ENCODE assay signal across 8 mouse cellular contexts in the genomic region with DNA sequence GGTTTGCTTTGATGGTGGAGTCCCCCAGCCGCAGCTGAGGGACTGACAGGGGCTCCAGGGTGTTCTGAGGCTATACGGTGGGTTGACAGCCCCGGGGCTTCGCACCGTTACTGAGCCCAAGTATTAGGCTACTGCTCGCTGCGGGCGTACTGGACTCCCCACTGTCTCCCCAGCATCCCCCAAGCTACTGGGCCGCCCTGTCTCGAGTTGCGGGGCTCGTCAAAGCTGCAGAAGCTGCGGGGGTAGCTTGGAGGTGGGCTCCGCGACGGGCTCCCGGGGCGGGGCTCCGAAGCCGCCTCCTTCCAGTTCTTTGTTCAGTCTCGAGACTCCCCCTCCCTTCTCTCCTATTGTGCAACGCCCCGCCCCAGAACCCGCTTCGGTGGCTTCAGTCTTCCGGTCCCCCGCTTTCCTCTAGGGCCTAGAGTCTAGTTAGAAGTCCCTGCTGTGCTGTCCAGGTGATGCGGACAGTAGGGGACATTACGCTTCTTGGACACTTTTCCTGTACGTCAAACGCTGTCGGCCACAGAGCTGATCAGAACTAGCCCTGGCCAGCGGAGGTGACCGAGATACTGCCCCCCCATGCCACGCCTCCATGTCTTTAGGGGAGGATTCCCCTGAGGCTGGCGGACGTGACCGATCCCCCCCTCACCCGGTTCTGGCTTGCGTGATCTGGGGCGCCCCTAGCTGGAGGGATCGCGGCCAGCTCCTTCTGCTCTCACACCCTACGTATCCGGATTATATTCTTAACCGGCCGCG. TPM values are rescaled to one million over a fixed set of nuclear protein-coding genes. Genes with fewer than 3 reads are reported as not detected.
DNase-seq lines count a peak whose midpoint lies in the region; ATAC-seq lines count a peak whose summit lies in the region.

No protein-coding gene starts in this region.

- H3K4me2 ChIP-seq in hindbrain, embryonic 12.5 days (replicated peaks) = peak overlapping the region; percentile 67

- WGBS in hindbrain, embryonic 12.5 days = under 1% methylated on average over 48 of the region's 48 CpGs

- DNase-seq in Muller cell, postnatal 12 days (ENCODE audit: inconsistent ontology term) = peak; percentile 95
- DNase-seq in cerebellum, adult 9-11 months = peak; percentile 86
- peak; percentile 78 for DNase-seq in frontal cortex, postnatal 10 days (ENCODE audit: low spot score in 2 of 2)
- DNase-seq in layer of hippocampus, postnatal 36 days = peak; percentile 79 to 81
- DNase-seq in lung, postnatal 25 days (ENCODE audit: low spot score) = peak; percentile 90
- peak; percentile 61 for DNase-seq in retina, adult 2 months (ENCODE audit: low read depth, low spot score)
- peak; percentile 92 for DNase-seq in thymus, postnatal 25 days

- H3K4me1 ChIP-seq in hindbrain, embryonic 12.5 days = peaks cover 15% of the 10 kb centered on the region

- H3K36me3 ChIP-seq in hindbrain, embryonic 12.5 days = peaks cover 27% of the 10 kb centered on the region

- peak; percentile 75 for ATAC-seq in hindbrain, embryonic 12.5 days (ENCODE audit: low FRiP score)

- no peaks in the 10 kb centered on the region for H3K27me3 ChIP-seq in hindbrain, embryonic 12.5 days

- H3K27ac ChIP-seq in hindbrain, embryonic 12.5 days = peak overlapping the region; percentile 97

- H3K9me3 ChIP-seq in hindbrain, embryonic 12.5 days (replicated peaks) = no peaks in the 10 kb centered on the region

- H3K4me3 ChIP-seq in hindbrain, embryonic 12.5 days = peak overlapping the region; percentile 95

- H3K9ac ChIP-seq in hindbrain, embryonic 12.5 days = peak overlapping the region; percentile 98

RNA-seq across cellular contexts. Expression of a gene that starts 1.0 kb away (rescaled TPM):
- polyA plus RNA-seq in hindbrain, embryonic 12.5 days (2016; fragmentation: Nextera tagmentation; extraction: Ambion mirVana) = 123 and 134 TPM in 2 replicates
- 10 to 100 TPM; 49.1 to 54.8 TPM for total RNA-seq in layer of hippocampus, postnatal 36 days (2021)

Comparison
In these comparisons a context has a peak if more than half of its experiments do, and no peak if none do; other contexts are left out.
1. Peak in every context shown above with its lines: DNase-seq, ATAC-seq, H3K4me3 ChIP-seq and H3K27ac ChIP-seq.